Mouse (Mus musculus): ENCODE results near the gene Gm21977. TPM values are rescaled to one million over a fixed set of nuclear protein-coding genes. Genes with fewer than 3 reads are reported as not detected.
"Not testable (repeated sequence)": the region's sequence is repeated elsewhere in the genome, so short reads cannot be mapped to it uniquely, and the experiment has no call there.

The Gm21977 gene
- polyA plus RNA-seq (2015; fragmentation: Nextera tagmentation; extraction: Ambion mirVana) = not detected in 2 replicates

- not testable (repeated sequence) for ATAC-seq (ENCODE audit: low FRiP score, low TSS enrichment); H3K4me1 ChIP-seq (ENCODE audit: insufficient read depth, low read length)
- WGBS = no CpG with 5 or more reads among the region's 3 CpGs
Measured at GRCm38 (mm10) chr14:42853377-42853776, at the start of gene Gm21977. TSS of gene Gm21977 (minus strand) at chr14:42853477.

More at GRCm38 (mm10) chr14:42853377-42853776, at the start of gene Gm21977:
- H3K4me2 ChIP-seq (replicated peaks; ENCODE audit: low read depth, low read length); H3K9me3 ChIP-seq (ENCODE audit: low read length); H3K4me3 ChIP-seq (ENCODE audit: low read length); H3K9ac ChIP-seq (replicated peaks; ENCODE audit: low read length); H3K27ac ChIP-seq (ENCODE audit: low read length); H3K27me3 ChIP-seq (ENCODE audit: insufficient read depth, low read length); H3K36me3 ChIP-seq (ENCODE audit: insufficient read depth, low read length): not testable (repeated sequence)

Other genes starting within 250 kb of the Gm21977 start
- gene Gm3633, start 211.6 kb downstream of the Gm21977 start, polyA plus RNA-seq (2015; fragmentation: Nextera tagmentation; extraction: Ambion mirVana) = not detected in 2 replicates
- gene Gm10378, start 197.5 kb downstream of the Gm21977 start, polyA plus RNA-seq (2015; fragmentation: Nextera tagmentation; extraction: Ambion mirVana) = not detected in 2 replicates
- gene Gm3015, start 84.7 kb downstream of the Gm21977 start, polyA plus RNA-seq (2015; fragmentation: Nextera tagmentation; extraction: Ambion mirVana) = not detected in 2 replicates
- gene Gm10377, start 55.5 kb downstream of the Gm21977 start, polyA plus RNA-seq (2015; fragmentation: Nextera tagmentation; extraction: Ambion mirVana) = not detected in 2 replicates
- not detected in 2 replicates for gene Gm8082, start 140.1 kb upstream of the Gm21977 start, polyA plus RNA-seq (2015; fragmentation: Nextera tagmentation; extraction: Ambion mirVana)
- gene Gm10376, start 162.2 kb upstream of the Gm21977 start, polyA plus RNA-seq (2015; fragmentation: Nextera tagmentation; extraction: Ambion mirVana) = not detected in 2 replicates
- not detected in 2 replicates for gene Gm8094, start 223.2 kb upstream of the Gm21977 start, polyA plus RNA-seq (2015; fragmentation: Nextera tagmentation; extraction: Ambion mirVana)
- 0.11 TPM in 1 of 2 replicates, not detected in the other for gene Gm8104, start 247.1 kb upstream of the Gm21977 start, polyA plus RNA-seq (2015; fragmentation: Nextera tagmentation; extraction: Ambion mirVana)